Comparison of ENCODE assay signal across 32 mouse cellular contexts in genomic region chr14:43821869-43822268, GRCm38 (mm10). TPM values are rescaled to one million over a fixed set of nuclear protein-coding genes. Genes with fewer than 3 reads are reported as not detected.
"Had no signal": no experiment of that assay in that cellular context is flagged by ENCODE, and none has a peak within 500 bp of the region (broad histone marks: within the 10 kb centered on the region; RNA-seq: fewer than 3 reads in every experiment).

No protein-coding gene starts in this region.

RNA-seq across cellular contexts. Expression of gene Gm8180, which starts 37.3 kb away (rescaled TPM):
- total RNA-seq: gastrocnemius, adult 18-20 months; gastrocnemius, adult 8-10 months; gastrocnemius, postnatal 14 days; gastrocnemius, postnatal 36 days; heart, adult 18-20 months; heart, adult 8-10 months; heart, postnatal 14 days; heart, postnatal 36 days; layer of hippocampus, adult 2 months; layer of hippocampus, postnatal 10 days; layer of hippocampus, postnatal 25 days; left cerebral cortex, adult 2 months; left cerebral cortex, postnatal 14 days; left cerebral cortex, postnatal 36 days had no signal
- polyA plus RNA-seq: forebrain, embryonic 16.5 days; gonadal fat pad, adult 2 months; heart, embryonic 10.5 days; heart, embryonic 13.5 days; heart, embryonic 15.5 days; heart, postnatal 0 days; hindbrain, embryonic 10.5 days; hindbrain, embryonic 12.5 days; hindbrain, embryonic 14.5 days; hindbrain, embryonic 16.5 days; inflammation-experienced regulatory T-cells, adult 6 months; intestine, embryonic 15.5 days; intestine, postnatal 0 days; kidney, embryonic 14.5 days; kidney, embryonic 16.5 days; limb, embryonic 10.5 days; limb, embryonic 12.5 days; limb, embryonic 14.5 days had no signal

RNA-seq across cellular contexts. Expression of gene Ear1, which starts 53.4 kb away (rescaled TPM):
- total RNA-seq: gastrocnemius, adult 18-20 months; gastrocnemius, adult 8-10 months; gastrocnemius, postnatal 14 days; gastrocnemius, postnatal 36 days; heart, adult 18-20 months; heart, postnatal 14 days; heart, postnatal 36 days; layer of hippocampus, adult 2 months; layer of hippocampus, postnatal 10 days; layer of hippocampus, postnatal 25 days; left cerebral cortex, adult 2 months; left cerebral cortex, postnatal 14 days; left cerebral cortex, postnatal 36 days had no signal
- polyA plus RNA-seq: forebrain, embryonic 16.5 days; heart, embryonic 10.5 days; heart, embryonic 13.5 days; heart, embryonic 15.5 days; heart, postnatal 0 days; hindbrain, embryonic 10.5 days; hindbrain, embryonic 12.5 days; hindbrain, embryonic 14.5 days; hindbrain, embryonic 16.5 days; inflammation-experienced regulatory T-cells, adult 6 months; intestine, embryonic 15.5 days; intestine, postnatal 0 days; kidney, embryonic 14.5 days; kidney, embryonic 16.5 days; limb, embryonic 10.5 days; limb, embryonic 12.5 days had no signal
